Mouse (Mus musculus): ENCODE measurements around the gene Nectin4.

DNA sequence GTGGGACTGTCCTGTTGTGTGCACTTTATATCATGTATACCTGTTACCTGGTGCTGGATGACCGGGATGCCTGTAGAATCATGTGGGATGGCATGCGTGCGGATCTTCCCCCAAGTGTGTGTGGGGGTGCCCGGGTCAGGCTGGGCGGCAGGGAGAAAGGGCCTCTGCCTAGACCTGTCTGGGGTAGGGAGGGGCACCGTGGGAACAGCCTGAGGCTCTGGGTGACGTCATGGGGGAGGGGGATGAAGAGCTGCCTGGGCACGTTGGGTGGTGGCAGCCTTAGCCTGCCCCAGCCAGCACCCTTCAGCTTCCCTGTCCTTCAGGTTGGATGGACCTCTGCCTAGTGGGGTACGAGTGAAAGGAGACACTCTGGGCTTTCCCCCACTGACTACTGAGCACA is 14.5 kb downstream of the Nectin4 start:
- TF ChIP-seq CTCF (IDR thresholded peaks at IDR 0.05) (no peak), EP300 (IDR thresholded peaks at IDR 0.05) (no peak)
